Mouse (Mus musculus) cortical plate, adult 2 months (tissue): ENCODE measurements at regions not wholly inside any gene's neighbourhood (a gene's known extent, or its start where the extent isn't known, plus 50 kb on each side); places are given as distances from the start of the nearest gene placed in this dataset.

ENCODE experiments used
- H3K27ac ChIP-seq: fragments of 200-500 bp; 2 replicates; pipeline ENCODE4 v1.5.1; 2012; ENCODE audit warnings: low read length, control low read depth, inconsistent platforms; ENCODE audit not compliant: insufficient read depth
- H3K4me1 ChIP-seq: fragments of 200-500 bp; 2 replicates; pipeline ENCODE4 v1.6.1; 2011; ENCODE audit warnings: low read length; ENCODE audit not compliant: control insufficient read depth, insufficient read depth
- H3K4me3 ChIP-seq: fragments of 200-500 bp; 2 replicates; pipeline ENCODE4 v1.5.1; 2011; ENCODE audit warnings: mild to moderate bottlenecking, low read length, control low read depth; ENCODE audit not compliant: insufficient read depth
- CTCF ChIP-seq: fragments of 200-500 bp; IDR thresholded peaks from 2 replicates; pipeline ENCODE4 v1.5.1; 2011; ENCODE audit warnings: mild to moderate bottlenecking, control low read depth, low read length; ENCODE audit not compliant: insufficient read depth; ENCODE audit errors: extremely low read depth
- POLR2A ChIP-seq: fragments of 200-500 bp; IDR thresholded peaks from 2 replicates; pipeline ENCODE4 v1.6.1; 2011; ENCODE audit warnings: mild to moderate bottlenecking, low read length, control low read depth; ENCODE audit not compliant: insufficient read depth; ENCODE audit errors: extremely low read depth

DNA sequence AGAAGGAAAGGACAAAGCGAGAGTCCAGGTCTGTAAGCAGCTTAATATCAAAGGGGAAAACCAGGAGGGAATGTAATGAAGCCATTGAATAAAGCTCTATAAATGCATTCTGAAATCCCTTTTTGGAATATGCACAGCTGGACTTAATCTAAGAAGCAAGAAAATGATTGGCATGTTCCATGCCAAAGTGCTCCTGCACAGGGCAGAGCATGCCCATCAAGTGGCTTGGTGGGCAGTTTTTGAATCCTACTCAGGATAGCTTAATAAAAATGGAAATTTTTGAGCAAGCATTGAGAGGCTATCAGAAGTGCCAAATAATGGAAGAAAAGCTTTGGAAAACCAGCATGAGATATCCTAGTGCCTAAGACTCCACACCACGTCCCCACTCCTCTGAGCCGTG, 466.1 kb downstream of the Epm2a start:
- Histone ChIP-seq H3K4me1 (no peaks in the 10 kb centered on the region), H3K27ac (no peak overlapping the region), H3K4me3 (no peak overlapping the region)
- TF ChIP-seq CTCF = no peak
- no peak for TF ChIP-seq POLR2A

DNA sequence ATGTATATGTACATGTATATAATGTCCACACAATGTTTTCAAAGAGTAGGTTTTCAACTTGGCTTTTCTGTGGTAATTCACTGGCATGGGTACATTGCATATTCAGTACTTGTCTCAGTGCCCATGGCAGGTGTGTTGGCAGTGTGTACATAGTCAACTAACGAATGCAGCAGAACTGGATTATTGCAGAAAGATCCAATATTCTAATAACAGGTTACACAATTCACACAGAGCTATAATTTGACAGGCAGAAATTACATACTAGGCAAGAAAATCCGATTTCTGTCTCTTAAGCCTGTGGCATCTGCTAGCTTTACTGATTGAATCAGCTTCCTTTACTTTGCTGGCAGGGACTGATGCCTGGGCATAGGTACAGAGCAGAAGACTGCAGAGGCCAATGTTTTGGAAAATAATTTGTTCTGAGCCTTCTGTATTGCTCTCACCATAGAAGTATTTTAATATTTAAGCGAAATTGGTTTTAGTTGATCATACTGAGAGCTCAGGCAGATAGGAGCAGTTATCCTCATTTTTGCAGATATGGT, 479.3 kb downstream of the Epm2a start:
- Histone ChIP-seq H3K4me3 (no peak overlapping the region), H3K4me1 (no peaks in the 10 kb centered on the region), H3K27ac (no peak overlapping the region)
- TF ChIP-seq CTCF = no peak
- no peak for TF ChIP-seq POLR2A

DNA sequence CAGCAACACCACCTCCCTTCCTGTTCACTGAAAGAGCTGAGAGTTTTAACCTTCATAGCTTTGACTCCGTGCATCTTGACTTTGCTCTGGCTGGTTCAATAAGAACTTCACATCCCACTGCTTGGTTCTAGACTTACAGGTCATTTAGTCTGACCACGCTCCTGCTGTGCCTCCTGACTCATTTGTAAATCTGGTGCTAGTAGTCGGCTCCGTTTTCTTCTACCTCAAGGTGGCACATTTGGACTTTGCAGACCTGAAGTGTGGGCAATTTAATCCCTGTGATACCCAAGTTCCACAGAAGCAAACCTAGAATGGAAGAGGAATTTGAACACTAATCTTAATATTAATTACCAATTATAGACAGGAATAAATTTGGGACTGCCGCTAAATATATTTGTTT, 497.9 kb downstream of the Epm2a start:
- H3K27ac ChIP-seq = no peak overlapping the region
- TF ChIP-seq POLR2A (no peak), CTCF (no peak; the same call in 1 of the 2 replicates)
- H3K4me3 ChIP-seq = no peak overlapping the region
- peaks cover 4% of the 10 kb centered on the region for H3K4me1 ChIP-seq

DNA sequence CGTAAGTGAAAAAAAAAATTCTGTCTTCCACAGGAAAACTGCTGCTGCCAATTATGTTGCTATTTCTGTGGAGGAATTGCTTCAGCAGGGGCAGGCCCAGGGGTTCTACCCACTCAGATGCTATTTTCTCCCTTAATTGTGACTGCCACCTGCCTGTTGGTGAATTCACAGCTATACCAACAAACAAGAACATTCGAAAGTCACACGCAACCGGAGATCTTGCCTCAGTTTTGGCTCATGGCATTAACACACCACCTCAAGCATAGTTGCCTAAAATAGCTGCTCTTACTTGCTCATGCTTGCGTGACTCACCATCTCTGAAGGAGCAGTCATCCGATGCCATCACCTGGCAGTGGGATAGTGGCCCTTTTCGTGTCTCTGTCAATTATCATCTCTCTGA, 498.3 kb downstream of the Epm2a start:
- H3K4me1 ChIP-seq = peaks cover 4% of the 10 kb centered on the region
- no peak overlapping the region for H3K4me3 ChIP-seq
- TF ChIP-seq CTCF = no peak
- no peak for TF ChIP-seq POLR2A
- H3K27ac ChIP-seq = no peak overlapping the region

- no peak for TF ChIP-seq POLR2A
- TF ChIP-seq CTCF = no peak
- H3K4me3 ChIP-seq = no peak overlapping the region
- H3K27ac ChIP-seq = no peak overlapping the region
- no peaks in the 10 kb centered on the region for H3K4me1 ChIP-seq
Measured at GRCm38 (mm10) chr10:11846141-11846540, 502.9 kb downstream of the Epm2a start.

DNA sequence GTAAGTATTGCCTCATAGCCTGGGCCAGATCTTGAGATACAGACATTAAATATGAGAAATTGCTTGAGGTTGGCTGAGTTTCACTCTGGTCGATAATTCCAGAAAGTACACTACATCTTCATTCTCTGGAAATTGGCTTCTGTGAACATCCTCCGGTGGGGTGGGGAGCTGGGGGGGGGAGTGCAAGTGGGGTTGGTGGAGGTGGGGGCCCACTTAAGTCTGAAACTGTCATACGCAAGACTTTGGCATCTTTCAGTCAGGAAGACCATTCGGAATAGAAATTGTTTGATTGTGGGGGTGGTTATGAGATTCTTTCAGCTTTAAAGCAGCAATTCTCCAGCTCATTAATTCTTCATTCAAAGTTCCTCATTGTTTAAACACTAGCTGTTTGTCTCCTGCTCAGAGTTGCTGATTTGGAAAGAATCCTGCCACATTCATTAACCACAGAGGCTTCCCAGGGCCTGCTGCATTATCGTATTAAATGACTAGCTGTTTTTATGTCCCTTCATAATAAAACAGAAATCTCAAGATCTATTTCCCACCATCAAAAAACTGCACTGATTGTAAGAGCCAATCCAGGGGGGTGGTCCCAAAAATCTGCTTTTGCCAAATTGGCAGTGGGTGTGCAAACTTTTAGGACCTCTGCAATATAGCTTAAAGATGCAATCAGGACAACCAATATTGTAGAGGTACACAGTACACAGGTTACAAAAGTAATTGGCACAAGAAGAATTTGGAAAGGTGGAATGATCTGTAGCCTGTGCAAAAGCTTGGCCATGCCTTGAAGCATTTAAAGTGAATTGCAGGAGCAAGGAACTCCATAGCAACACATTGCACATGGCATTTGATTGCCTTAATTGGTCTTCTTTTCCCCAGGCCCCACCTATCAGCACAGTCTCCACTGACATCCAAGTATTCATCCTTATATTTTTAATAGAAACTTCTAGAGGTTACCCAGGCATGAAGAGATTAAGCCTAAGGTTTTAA, 532.2 kb downstream of the Epm2a start:
- H3K4me1 ChIP-seq = no peaks in the 10 kb centered on the region
- no peak overlapping the region for H3K27ac ChIP-seq
- TF ChIP-seq CTCF (no peak), POLR2A (no peak)
- H3K4me3 ChIP-seq = no peak overlapping the region

- no peak overlapping the region for H3K4me3 ChIP-seq
- TF ChIP-seq CTCF = no peak
- TF ChIP-seq POLR2A = no peak
Measured at GRCm38 (mm10) chr10:11886237-11886636, 543.0 kb downstream of the Epm2a start.

DNA sequence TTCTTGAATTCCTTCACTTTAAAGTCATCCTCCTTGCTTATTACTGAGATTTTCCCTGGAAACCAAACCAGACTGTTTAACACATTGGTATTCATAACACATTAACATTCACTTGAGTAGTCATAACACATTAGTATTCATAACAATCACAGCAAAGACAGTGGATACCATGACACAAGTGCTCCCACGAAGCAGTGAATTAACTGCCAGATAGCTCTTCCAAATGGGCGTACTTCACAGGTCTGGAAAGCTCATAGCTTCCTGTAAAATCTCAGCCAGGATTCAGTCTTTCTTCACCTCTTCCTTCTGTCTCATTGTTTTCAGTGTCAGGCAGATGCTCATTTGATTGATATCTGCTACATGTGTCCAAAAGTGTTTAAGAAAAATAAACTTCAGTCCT, 545.7 kb downstream of the Epm2a start:
- TF ChIP-seq POLR2A (no peak), CTCF (no peak)
- H3K4me3 ChIP-seq = no peak overlapping the region
- no peaks in the 10 kb centered on the region for H3K4me1 ChIP-seq
- H3K27ac ChIP-seq = no peak overlapping the region

More at GRCm38 (mm10) chr10:11886237-11886636, 543.0 kb downstream of the Epm2a start:
- H3K4me1 ChIP-seq = no peaks in the 10 kb centered on the region
- no peak overlapping the region for H3K27ac ChIP-seq

GRCm38 (mm10) chr10:11922132-11922531, 578.9 kb downstream of the Epm2a start:
- TF ChIP-seq CTCF = no peak
- no peak for TF ChIP-seq POLR2A
- Histone ChIP-seq H3K27ac (no peak overlapping the region), H3K4me3 (no peak overlapping the region), H3K4me1 (no peaks in the 10 kb centered on the region)

GRCm38 (mm10) chr10:11938164-11938563, 595.0 kb downstream of the Epm2a start:
- Histone ChIP-seq H3K4me1 (no peaks in the 10 kb centered on the region), H3K4me3 (no peak overlapping the region), H3K27ac (no peak overlapping the region)
- TF ChIP-seq POLR2A (no peak), CTCF (no peak)
